Mouse (Mus musculus) erythroid progenitor cell, adult 5-6 weeks (primary cell): Measurements from ENCODE around the gene Cd300e. TPM values are rescaled to one million over a fixed set of nuclear protein-coding genes. Genes with fewer than 3 reads are reported as not detected.
"Not testable (repeated sequence)": the region's sequence is repeated elsewhere in the genome, so short reads cannot be mapped to it uniquely, and the experiment has no call there.

ENCODE experiments used
- ATAC-seq: replicated peaks from 2 replicates; pipeline ENCODE4 v1.8.0; 2016; ENCODE audit warnings: moderate number of reproducible peaks, mild to moderate bottlenecking, moderate TSS enrichment, inconsistent platforms; ENCODE audit not compliant: poor library complexity, low FRiP score, severe bottlenecking
- total RNA-seq, 2 experiments: library from RNA; stranded (forward) in 1 of 2; stranded (reverse) in 1 of 2; fragments of 150-400 nt in 1 of 2; fragments of 186-747, 209-891 nt in 1 of 2; gene quantifications; 2 replicates each; pipeline versions ENCODE4 v1.2.3 to v1.2.4; 2015 to 2017; ENCODE audit warnings: low replicate concordance in 2 of 2

Gene Cd300e
- total RNA-seq, 2 experiments from 2014 or later, result 3.8 TPM; not detected in 1

GRCm38 (mm10) chr11:115016093-115016492, 45.9 kb downstream of the Cd300e start, which contains the start of gene Cd300ld2:
TSS of gene Cd300ld2 (minus strand) at chr11:115016193.
- ATAC-seq, result not testable (repeated sequence)

GRCm38 (mm10) chr11:115004070-115004469, 57.9 kb downstream of the Cd300e start:
- ATAC-seq, result no peak

Other genes starting within 250 kb of the Cd300e start
- gene Gprc5c, start 211.0 kb downstream of the Cd300e start, total RNA-seq (2015; ENCODE audit: low replicate concordance), result not detected in 2 replicates
- gene Gprc5c, start 211.0 kb downstream of the Cd300e start, total RNA-seq (2017; ENCODE audit: low replicate concordance), result not detected in 2 replicates
- gene Cd300a, start 172.1 kb downstream of the Cd300e start, total RNA-seq (2015; ENCODE audit: low replicate concordance), result 2.1 and 4.3 TPM in 2 replicates
- gene Cd300a, start 172.1 kb downstream of the Cd300e start, total RNA-seq (2017; ENCODE audit: low replicate concordance), result 2.9 and 6.0 TPM in 2 replicates
- gene Cd300lb, start 127.8 kb downstream of the Cd300e start, total RNA-seq (2015; ENCODE audit: low replicate concordance), result 5.0 and 10.1 TPM in 2 replicates
- 1.8 and 2.3 TPM in 2 replicates for gene Cd300lb, start 127.8 kb downstream of the Cd300e start, total RNA-seq (2017; ENCODE audit: low replicate concordance)
- gene Cd300c, start 93.0 kb downstream of the Cd300e start, total RNA-seq (2015; ENCODE audit: low replicate concordance), result not detected in 2 replicates
- gene Cd300c, start 93.0 kb downstream of the Cd300e start, total RNA-seq (2017; ENCODE audit: low replicate concordance), result not detected in 2 replicates
- 2.9 and 6.8 TPM in 2 replicates for gene Cd300ld, start 72.3 kb downstream of the Cd300e start, total RNA-seq (2015; ENCODE audit: low replicate concordance)
- gene Cd300ld, start 72.3 kb downstream of the Cd300e start, total RNA-seq (2017; ENCODE audit: low replicate concordance), result 3.0 and 4.2 TPM in 2 replicates
- gene Cd300c2, start 60.3 kb downstream of the Cd300e start, total RNA-seq (2015; ENCODE audit: low replicate concordance), result 8.0 and 12.6 TPM in 2 replicates
- gene Cd300c2, start 60.3 kb downstream of the Cd300e start, total RNA-seq (2017; ENCODE audit: low replicate concordance), result 2.3 and 8.6 TPM in 2 replicates
- gene Cd300ld2, start 46.0 kb downstream of the Cd300e start, total RNA-seq (2015; ENCODE audit: low replicate concordance), result not detected in 2 replicates
- not detected in 2 replicates for gene Cd300ld2, start 46.0 kb downstream of the Cd300e start, total RNA-seq (2017; ENCODE audit: low replicate concordance)
- not detected in 2 replicates for gene Cd300ld4, start 35.2 kb downstream of the Cd300e start, total RNA-seq (2015; ENCODE audit: low replicate concordance)
- gene Cd300ld4, start 35.2 kb downstream of the Cd300e start, total RNA-seq (2017; ENCODE audit: low replicate concordance), result not detected in 2 replicates
- gene Cd300ld5, start 24.4 kb downstream of the Cd300e start, total RNA-seq (2015; ENCODE audit: low replicate concordance), result 5.8 and 11.7 TPM in 2 replicates
- gene Cd300ld5, start 24.4 kb downstream of the Cd300e start, total RNA-seq (2017; ENCODE audit: low replicate concordance), result not detected in 2 replicates
- gene Cd300ld3, start 13.8 kb downstream of the Cd300e start, total RNA-seq (2015; ENCODE audit: low replicate concordance), result 5.8 and 11.7 TPM in 2 replicates
- 4.1 and 5.7 TPM in 2 replicates for gene Cd300ld3, start 13.8 kb downstream of the Cd300e start, total RNA-seq (2017; ENCODE audit: low replicate concordance)
- gene Rab37, start 29.3 kb upstream of the Cd300e start, total RNA-seq (2015; ENCODE audit: low replicate concordance), result 1.1 and 10.5 TPM in 2 replicates
- gene Rab37, start 29.3 kb upstream of the Cd300e start, total RNA-seq (2017; ENCODE audit: low replicate concordance), result 4.0 and 5.8 TPM in 2 replicates
- gene Cd300lf, start 71.8 kb upstream of the Cd300e start, total RNA-seq (2015; ENCODE audit: low replicate concordance), result 1.7 and 2.9 TPM in 2 replicates
- 8.6 and 10.7 TPM in 2 replicates for gene Cd300lf, start 71.8 kb upstream of the Cd300e start, total RNA-seq (2017; ENCODE audit: low replicate concordance)
- gene Slc9a3r1, start 101.2 kb upstream of the Cd300e start, total RNA-seq (2015; ENCODE audit: low replicate concordance), result 15.1 and 16.8 TPM in 2 replicates
- gene Slc9a3r1, start 101.2 kb upstream of the Cd300e start, total RNA-seq (2017; ENCODE audit: low replicate concordance), result 13.1 and 13.7 TPM in 2 replicates
- gene Tmem104, start 125.3 kb upstream of the Cd300e start, total RNA-seq (2015; ENCODE audit: low replicate concordance), result 5.0 and 6.3 TPM in 2 replicates
- gene Tmem104, start 125.3 kb upstream of the Cd300e start, total RNA-seq (2017; ENCODE audit: low replicate concordance), result 0.64 and 6.3 TPM in 2 replicates
- gene Nat9, start 125.7 kb upstream of the Cd300e start, total RNA-seq (2015; ENCODE audit: low replicate concordance), result 9.2 and 11.2 TPM in 2 replicates
- gene Nat9, start 125.7 kb upstream of the Cd300e start, total RNA-seq (2017; ENCODE audit: low replicate concordance), result 2.3 TPM in 1 of 2 replicates, not detected in the other
- not detected in 2 replicates for gene Grin2c, start 205.1 kb upstream of the Cd300e start, total RNA-seq (2015; ENCODE audit: low replicate concordance)
- not detected in 2 replicates for gene Grin2c, start 205.1 kb upstream of the Cd300e start, total RNA-seq (2017; ENCODE audit: low replicate concordance)
- 1.3 and 16.6 TPM in 2 replicates for gene Fdxr, start 214.9 kb upstream of the Cd300e start, total RNA-seq (2015; ENCODE audit: low replicate concordance)
- 1.4 and 3.2 TPM in 2 replicates for gene Fdxr, start 214.9 kb upstream of the Cd300e start, total RNA-seq (2017; ENCODE audit: low replicate concordance)
- gene Fads6, start 235.5 kb upstream of the Cd300e start, total RNA-seq (2015; ENCODE audit: low replicate concordance), result not detected in 2 replicates
- 0.45 and 0.64 TPM in 2 replicates for gene Fads6, start 235.5 kb upstream of the Cd300e start, total RNA-seq (2017; ENCODE audit: low replicate concordance)
- gene Otop2, start 245.0 kb upstream of the Cd300e start, total RNA-seq (2015; ENCODE audit: low replicate concordance), result not detected in 2 replicates
- gene Otop2, start 245.0 kb upstream of the Cd300e start, total RNA-seq (2017; ENCODE audit: low replicate concordance), result not detected in 2 replicates